Mouse (Mus musculus) ovary, postnatal 36 days (tissue): ENCODE data around the gene Ccdc137.

Experiments
- DNase-seq: peaks from one replicate; pipeline ENCODE4 v3.0.0; 2022; ENCODE audit warnings: low spot score, mixed read lengths

Gene Ccdc137

DNA sequence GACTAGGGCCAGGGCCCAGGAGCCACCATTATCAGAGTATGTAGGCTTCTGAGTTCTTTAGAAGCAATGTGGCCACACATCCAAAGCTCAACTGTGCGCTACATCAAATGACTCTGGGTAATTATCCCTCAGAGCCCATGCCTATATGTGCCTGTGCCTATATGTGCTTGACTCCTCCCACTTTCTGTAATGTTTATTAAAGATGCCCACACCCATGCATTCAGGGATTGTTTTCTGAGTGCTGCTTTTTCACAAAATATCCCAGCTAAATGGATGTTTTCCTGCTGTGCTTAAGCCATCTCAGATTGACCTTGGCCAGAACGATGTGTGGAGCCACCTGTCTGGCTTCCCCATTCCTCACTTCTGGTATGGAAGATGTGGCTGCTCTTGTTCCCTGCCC, 5.6 kb downstream of the Ccdc137 start:
- no peak for DNase-seq

- no peak for DNase-seq
These were observed 6.5 kb downstream of the Ccdc137 start for GRCm38 (mm10) chr11:120464365-120464764.

GRCm38 (mm10) chr11:120465521-120465920, 7.6 kb downstream of the Ccdc137 start:
- no peak for DNase-seq

GRCm38 (mm10) chr11:120467051-120467735, 9.3 kb downstream of the Ccdc137 start, which contains the start of gene Arl16:
Gene Arl16, minus strand, starts transcription at chr11:120467607.
- DNase-seq, result peak; percentile 93

DNA sequence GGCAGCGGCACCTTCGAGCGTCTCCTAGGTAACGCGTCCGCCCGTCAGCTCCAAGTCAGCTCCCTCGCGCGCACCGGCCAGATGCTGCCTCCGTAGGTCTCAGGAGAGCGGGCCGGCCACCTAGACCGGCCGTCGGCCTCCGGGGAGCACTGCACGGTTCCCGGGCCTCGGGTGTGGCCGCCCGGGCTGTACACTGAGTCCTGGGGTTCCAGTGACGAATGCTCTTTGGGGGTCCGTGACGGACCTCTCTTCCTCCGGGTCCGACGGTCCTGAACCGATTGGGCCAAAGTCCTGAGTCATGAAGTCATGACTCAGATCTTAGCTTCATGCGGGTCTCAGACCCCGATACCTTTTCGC, 9.8 kb downstream of the Ccdc137 start:
- no peak for DNase-seq

- no peak for DNase-seq
These were observed 14.1 kb downstream of the Ccdc137 start for GRCm38 (mm10) chr11:120472052-120472451.

GRCm38 (mm10) chr11:120483448-120483934, 25.6 kb downstream of the Ccdc137 start:
- DNase-seq, result no peak

DNA sequence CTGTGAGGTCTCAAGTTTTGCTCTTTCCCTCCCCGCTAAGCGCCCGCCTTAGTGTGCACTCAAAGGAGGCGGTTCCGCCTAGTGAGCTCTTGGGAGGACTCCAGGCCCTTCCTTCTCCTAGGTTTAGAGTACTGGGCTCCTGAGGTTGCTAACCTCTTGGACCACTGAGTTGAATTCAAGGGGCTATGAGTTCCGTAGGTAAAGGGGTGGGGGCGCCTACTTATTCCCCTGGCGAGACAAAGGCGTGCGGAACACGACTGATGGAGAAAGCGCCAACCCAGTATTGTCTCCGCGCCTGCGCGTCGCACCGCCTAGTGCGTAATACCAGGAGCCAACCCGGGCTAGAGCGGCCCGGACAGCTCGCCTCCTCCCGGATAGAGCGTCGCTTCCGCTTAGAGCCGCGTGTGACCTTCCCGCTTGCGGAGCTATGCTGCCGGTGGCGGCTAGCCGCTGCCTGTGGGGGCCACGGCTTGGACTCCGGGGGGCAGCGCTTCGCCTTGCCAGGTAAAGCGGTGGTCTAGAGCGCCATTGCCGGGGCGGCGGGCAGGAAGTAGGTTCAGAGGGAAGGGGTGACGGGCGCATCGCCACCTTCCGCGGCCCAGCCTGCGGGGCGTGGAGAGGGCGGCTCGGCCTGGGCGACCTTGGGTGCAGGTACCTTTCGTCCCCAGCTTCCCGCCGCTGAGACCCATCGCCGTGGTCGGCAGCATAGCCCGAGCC, 26.5 kb downstream of the Ccdc137 start, which contains the start of gene Mrpl12:
TSS of gene Mrpl12 (plus strand) at position 349 of the 717 bp plus-strand sequence.
- peak; percentile 88 for DNase-seq

DNA sequence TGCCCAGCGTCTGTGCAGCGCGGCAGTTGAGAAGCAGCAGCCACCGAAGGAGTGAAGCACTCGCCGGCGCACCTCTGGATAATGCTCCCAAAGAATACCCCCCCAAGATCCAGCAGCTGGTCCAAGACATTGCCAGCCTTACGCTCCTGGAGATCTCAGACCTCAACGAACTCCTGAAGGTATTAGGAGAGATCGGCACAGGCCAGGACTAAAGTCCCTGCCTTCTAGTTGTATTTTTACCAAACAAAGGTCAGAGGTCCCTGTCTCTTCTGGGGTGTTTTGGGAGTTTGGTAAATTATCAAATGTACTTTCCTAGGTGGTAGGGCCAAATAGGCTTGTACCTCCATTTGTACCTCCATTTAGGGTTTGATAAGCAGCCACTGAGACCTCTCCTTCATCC, 27.3 kb downstream of the Ccdc137 start:
- DNase-seq, result no peak

DNA sequence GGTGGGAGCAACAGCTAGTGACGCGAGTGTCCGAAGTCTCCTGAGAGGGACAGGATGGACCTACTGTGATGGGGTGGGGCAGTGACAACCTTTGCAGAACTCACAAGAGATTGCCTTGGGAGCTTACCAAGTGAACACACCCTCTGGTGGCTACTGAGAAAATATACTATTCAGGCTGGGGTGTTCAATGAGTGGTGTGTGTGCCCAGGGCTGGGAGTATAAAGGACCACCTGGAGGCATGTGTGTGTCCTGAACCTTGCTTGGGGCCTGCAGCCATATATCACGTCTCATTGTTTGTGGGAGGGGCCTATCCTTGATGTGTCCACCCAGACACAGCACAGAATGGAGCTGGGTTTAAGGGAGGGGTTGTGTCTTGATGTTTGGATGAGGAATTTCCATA, 30.6 kb downstream of the Ccdc137 start:
- DNase-seq, result no peak

GRCm38 (mm10) chr11:120489054-120489761, 31.3 kb downstream of the Ccdc137 start:
- peak; percentile 51 for DNase-seq

- DNase-seq, result no peak
These were observed 32.6 kb downstream of the Ccdc137 start for GRCm38 (mm10) chr11:120490291-120491046.

DNA sequence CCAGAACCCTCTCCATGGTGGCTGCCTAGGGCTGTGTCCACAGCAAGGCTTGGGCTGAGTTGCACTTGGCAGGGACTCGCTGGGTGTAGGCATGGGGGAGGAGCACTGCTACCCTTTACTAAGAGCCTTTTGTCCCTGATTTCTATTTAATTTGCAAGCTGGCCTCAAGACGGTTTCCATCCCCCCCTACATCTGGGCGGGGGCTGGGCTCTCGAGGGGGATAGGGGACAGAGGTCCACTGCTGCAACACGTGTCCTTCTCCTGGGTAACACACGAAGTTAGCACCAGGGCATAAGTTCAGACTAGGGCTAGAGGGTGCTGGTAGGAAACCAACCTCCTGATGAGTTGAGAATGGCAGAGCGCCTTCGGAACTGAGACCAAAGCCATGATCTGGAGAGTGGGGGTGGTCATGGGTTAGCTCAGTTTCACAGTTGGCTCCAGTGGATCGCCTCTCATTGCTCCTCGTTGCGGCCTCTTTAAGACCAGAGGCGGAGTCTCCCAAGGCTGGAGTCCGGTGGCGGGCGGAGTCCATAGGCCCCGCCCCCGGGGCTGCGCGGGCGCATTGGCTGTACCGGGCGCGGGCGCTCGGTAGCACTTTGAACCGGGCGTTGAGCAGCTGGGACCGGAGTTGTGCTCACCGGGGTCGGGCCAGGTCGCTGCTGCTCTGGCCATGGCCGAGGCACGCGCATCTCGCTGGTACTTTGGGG, 33.6 kb downstream of the Ccdc137 start, which contains the start of gene Slc25a10:
TSS of gene Slc25a10 (plus strand) at position 524 of the 707 bp plus-strand sequence.
- DNase-seq, result peak; percentile 91

DNA sequence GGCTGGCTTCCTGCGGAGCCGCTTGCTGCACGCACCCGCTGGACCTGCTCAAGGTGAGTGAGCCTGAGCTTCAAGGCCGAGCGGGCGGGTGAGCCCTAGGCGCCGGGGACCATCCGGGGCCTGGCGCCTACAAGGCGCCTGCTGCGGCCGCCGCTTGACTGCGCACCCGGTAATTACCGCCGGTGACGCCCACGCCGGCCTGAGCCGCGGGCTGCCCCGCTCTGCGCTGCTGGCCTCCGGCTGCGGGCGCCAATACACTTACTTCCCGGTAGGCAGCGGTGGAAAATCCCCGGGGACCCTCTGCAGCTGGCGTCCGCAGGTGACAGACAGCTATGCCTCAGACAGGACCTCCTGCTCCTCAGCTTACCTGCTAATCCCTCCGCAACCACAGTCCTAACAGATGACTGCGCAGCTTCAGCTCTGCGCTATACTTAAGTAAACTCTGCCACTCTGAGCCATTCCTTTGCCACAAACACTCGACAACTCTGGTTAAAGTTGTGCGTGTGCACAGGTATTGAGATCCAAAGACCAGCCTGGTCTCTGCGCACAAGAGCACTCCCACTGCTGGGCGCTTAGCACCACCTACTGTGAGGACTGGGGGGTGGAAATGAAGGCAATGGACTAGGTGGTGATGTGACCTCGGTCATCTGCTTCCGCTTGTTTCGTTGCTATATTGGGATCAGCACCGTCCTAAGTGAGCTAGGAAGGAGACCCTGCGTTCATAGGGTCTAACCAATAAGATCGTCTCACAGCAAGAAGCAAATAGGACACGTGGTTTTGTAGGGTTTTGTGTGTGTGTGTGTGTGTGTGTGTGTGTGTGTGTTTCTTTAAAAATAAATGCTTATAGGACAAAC, 34.3 kb downstream of the Ccdc137 start:
- peak; percentile 41 for DNase-seq

DNA sequence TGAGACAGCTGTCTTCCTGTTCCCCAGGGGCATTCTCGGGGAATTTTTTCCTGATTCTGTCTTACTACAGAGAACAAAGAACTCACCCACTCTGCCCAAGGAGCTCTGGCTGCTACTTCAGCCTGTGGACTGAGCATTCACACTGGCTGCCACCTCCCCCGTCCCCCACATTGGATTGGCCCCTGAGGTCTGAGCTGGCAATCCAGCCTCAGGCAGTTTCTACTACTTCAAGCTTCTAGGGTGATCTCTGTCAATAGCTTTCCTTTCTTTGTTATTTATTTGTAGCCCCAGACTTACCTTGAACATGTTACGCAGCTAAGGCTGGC, 34.9 kb downstream of the Ccdc137 start:
- no peak for DNase-seq

- no peak for DNase-seq
These were observed 35.4 kb downstream of the Ccdc137 start for GRCm38 (mm10) chr11:120493351-120493750.

DNA sequence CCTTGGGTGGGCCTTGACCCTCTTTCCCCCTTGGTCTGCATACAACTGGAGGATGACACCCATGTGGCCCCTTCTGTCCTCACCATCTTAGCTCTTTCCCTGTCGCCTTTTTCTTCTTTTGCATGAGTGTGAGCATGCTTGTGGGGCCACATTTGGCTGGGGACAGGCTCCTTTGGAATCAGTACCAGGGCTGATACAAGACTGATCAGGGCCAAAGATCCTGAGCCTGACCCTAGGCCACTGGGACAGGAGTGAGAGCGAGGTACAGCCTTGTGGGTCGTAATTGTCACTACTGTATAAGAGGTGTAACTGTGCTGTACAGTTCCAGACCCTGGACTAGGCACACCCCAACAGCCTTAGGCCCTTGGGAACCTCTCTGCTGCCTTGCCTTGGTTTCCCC, 36.0 kb downstream of the Ccdc137 start:
- no peak for DNase-seq

- peak; percentile 69 for DNase-seq
These were observed 39.5 kb downstream of the Ccdc137 start for GRCm38 (mm10) chr11:120497436-120497835.

DNA sequence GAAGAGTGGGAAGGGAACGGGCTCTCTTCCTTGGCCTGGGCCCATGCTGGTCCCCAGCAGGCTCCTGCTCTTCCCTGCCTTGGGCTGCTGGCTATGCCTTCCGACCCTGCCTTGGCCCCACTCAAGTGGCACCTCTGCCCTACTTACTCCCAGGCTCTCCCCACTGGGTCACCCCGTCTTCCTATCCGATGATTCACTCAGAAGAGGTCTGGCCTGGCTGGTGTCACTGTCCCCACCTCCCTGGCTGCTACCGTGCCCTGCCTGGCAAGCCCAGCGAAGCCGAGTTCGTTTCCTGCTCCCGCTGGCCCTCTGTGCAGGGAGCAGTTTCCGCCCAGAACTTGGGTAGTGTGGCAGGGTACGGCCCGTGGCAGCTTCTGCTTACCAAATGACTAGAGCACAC, 40.3 kb downstream of the Ccdc137 start:
- no peak for DNase-seq

DNA sequence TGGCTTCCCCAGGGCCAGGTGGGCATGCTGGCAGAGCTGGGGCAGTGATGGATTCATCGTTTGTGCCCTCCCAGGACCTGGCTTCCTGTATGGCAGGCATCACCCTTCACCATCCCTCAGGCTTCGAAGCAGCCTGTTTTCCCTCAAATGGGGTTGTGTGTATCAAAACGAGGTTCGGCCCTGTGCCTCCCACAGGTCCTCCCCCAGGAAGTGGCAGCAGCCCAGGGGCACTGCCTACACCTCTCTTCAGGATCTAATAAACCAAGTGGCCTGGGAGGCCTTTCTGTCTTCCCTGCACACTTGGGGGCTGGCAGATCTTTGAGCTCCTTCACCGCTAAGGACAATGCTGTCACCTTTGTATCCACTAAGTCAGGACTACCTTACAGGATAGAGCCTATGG, 41.0 kb downstream of the Ccdc137 start:
- peak; percentile 48 for DNase-seq
